ENCODE assay signal across 15 mouse cellular contexts in genomic region chr3:116967436-116967835, GRCm38 (mm10). TPM values are rescaled to one million over a fixed set of nuclear protein-coding genes. Genes with fewer than 3 reads are reported as not detected.
DNase-seq lines count a peak whose midpoint lies in the region; ATAC-seq and TF ChIP-seq lines count a peak whose summit lies in the region.
"Had no signal": no experiment of that assay in that cellular context is flagged by ENCODE, and none has a peak within 500 bp of the region (broad histone marks: within the 10 kb centered on the region; RNA-seq: fewer than 3 reads in every experiment).

No protein-coding gene starts in this region.

- no peak for TF ChIP-seq EP300 in heart, postnatal 0 days (IDR thresholded peaks at IDR 0.05; ENCODE audit: low read depth)

- no peaks in the 10 kb centered on the region for H3K9me3 ChIP-seq in heart, embryonic 12.5 days (replicated peaks)
- no peaks in the 10 kb centered on the region for H3K9me3 ChIP-seq in lung, embryonic 14.5 days (ENCODE audit: low read depth, low read length)
- H3K9me3 ChIP-seq in heart, postnatal 0 days (replicated peaks; ENCODE audit: control insufficient read depth, low read length): no peaks in the 10 kb centered on the region
- H3K9me3 ChIP-seq in midbrain, embryonic 16.5 days (replicated peaks; ENCODE audit: control insufficient read depth, low read length, poor library complexity, severe bottlenecking): no peaks in the 10 kb centered on the region
- H3K9me3 ChIP-seq in intestine, embryonic 15.5 days: no peaks in the 10 kb centered on the region

- H3K4me3 ChIP-seq in heart, embryonic 12.5 days: peak overlapping the region; percentile 29
- H3K4me3 ChIP-seq in lung, embryonic 14.5 days (ENCODE audit: low read depth, low read length): no peak overlapping the region; the same call in 1 of the 2 replicates
- peak overlapping the region; percentile 53 for H3K4me3 ChIP-seq in heart, postnatal 0 days (ENCODE audit: low read depth, low read length)
- H3K4me3 ChIP-seq in midbrain, embryonic 16.5 days (ENCODE audit: low read depth, low read length): peak overlapping the region; percentile 15; the same call in 1 of the 2 replicates
- no peak overlapping the region for H3K4me3 ChIP-seq in intestine, embryonic 15.5 days (replicated peaks)

- H3K9ac ChIP-seq in heart, embryonic 12.5 days: no peak overlapping the region
- H3K9ac ChIP-seq in lung, embryonic 14.5 days: no peak overlapping the region
- H3K9ac ChIP-seq in heart, postnatal 0 days (replicated peaks; ENCODE audit: low read depth, low read length): peak overlapping the region; percentile 75
- H3K9ac ChIP-seq in midbrain, embryonic 16.5 days (ENCODE audit: low read depth, low read length): no peak overlapping the region
- H3K9ac ChIP-seq in intestine, embryonic 15.5 days: no peak overlapping the region

- H3K4me2 ChIP-seq in heart, embryonic 12.5 days: peak overlapping the region; percentile 51
- peak overlapping the region; percentile 71 for H3K4me2 ChIP-seq in lung, embryonic 14.5 days
- peak overlapping the region; percentile 63 for H3K4me2 ChIP-seq in heart, postnatal 0 days (ENCODE audit: low read depth, low read length)
- peak overlapping the region; percentile 34 for H3K4me2 ChIP-seq in midbrain, embryonic 16.5 days (ENCODE audit: low read length)
- no peak overlapping the region for H3K4me2 ChIP-seq in intestine, embryonic 15.5 days (replicated peaks)

- DNase-seq in heart, postnatal 14 days: no peak
- DNase-seq in lung, embryonic 14.5 days: no peak
- DNase-seq in lung, postnatal 4 days: no peak
- no peak for DNase-seq in heart, postnatal 0 days (ENCODE audit: low spot score)
- DNase-seq in thymus, postnatal 0 days (ENCODE audit: low spot score): no peak
- DNase-seq: cerebellum, adult 2 months; right cerebral cortex, postnatal 4 days had no signal

- 0 out of 2 replicates have a peak overlapping the region, but pooled peaks have one; percentile 46 for H3K27ac ChIP-seq in heart, embryonic 12.5 days (ENCODE audit: poor library complexity, severe bottlenecking)
- no peak overlapping the region for H3K27ac ChIP-seq in lung, embryonic 14.5 days (ENCODE audit: low read depth)
- H3K27ac ChIP-seq in heart, postnatal 0 days (ENCODE audit: low read depth): peak overlapping the region; percentile 89
- H3K27ac ChIP-seq in midbrain, embryonic 16.5 days (ENCODE audit: low read length): no peak overlapping the region
- no peak overlapping the region for H3K27ac ChIP-seq in intestine, embryonic 15.5 days

- no peaks in the 10 kb centered on the region; the same call in 1 of the 2 replicates for H3K4me1 ChIP-seq in heart, embryonic 12.5 days (replicated peaks)
- 0 out of 2 replicates have a peak, but pooled peaks cover 5% of the 10 kb centered on the region for H3K4me1 ChIP-seq in lung, embryonic 14.5 days (ENCODE audit: insufficient read depth)
- peaks cover 13% of the 10 kb centered on the region for H3K4me1 ChIP-seq in heart, postnatal 0 days (ENCODE audit: control insufficient read depth, insufficient read depth)
- peaks cover 15% of the 10 kb centered on the region for H3K4me1 ChIP-seq in midbrain, embryonic 16.5 days (ENCODE audit: control insufficient read depth, insufficient read depth, low read length)
- 0 out of 2 replicates have a peak, but pooled peaks cover 5% of the 10 kb centered on the region for H3K4me1 ChIP-seq in intestine, embryonic 15.5 days (replicated peaks)

- no peaks in the 10 kb centered on the region for H3K36me3 ChIP-seq in heart, embryonic 12.5 days
- no peaks in the 10 kb centered on the region for H3K36me3 ChIP-seq in lung, embryonic 14.5 days (ENCODE audit: insufficient read depth)
- no peaks in the 10 kb centered on the region for H3K36me3 ChIP-seq in heart, postnatal 0 days (replicated peaks; ENCODE audit: control insufficient read depth, insufficient read depth, low read length)
- no peaks in the 10 kb centered on the region for H3K36me3 ChIP-seq in midbrain, embryonic 16.5 days (ENCODE audit: control insufficient read depth, insufficient read depth, low read length)
- H3K36me3 ChIP-seq in intestine, embryonic 15.5 days: no peaks in the 10 kb centered on the region

- intact Hi-C loops in heart, postnatal 14 days (cut with DNase I): loop anchor here (5.0 kb wide), 5 partner anchors 45 to 150 kb away; no protein-coding TSS in a partner anchor

- no peaks in the 10 kb centered on the region for H3K27me3 ChIP-seq in heart, embryonic 12.5 days (replicated peaks)
- H3K27me3 ChIP-seq in lung, embryonic 14.5 days (ENCODE audit: insufficient read depth, low read length): no peaks in the 10 kb centered on the region
- H3K27me3 ChIP-seq in heart, postnatal 0 days (ENCODE audit: control insufficient read depth, insufficient read depth, low read length): no peaks in the 10 kb centered on the region
- H3K27me3 ChIP-seq in midbrain, embryonic 16.5 days (ENCODE audit: control insufficient read depth, insufficient read depth, low read depth, low read length): no peaks in the 10 kb centered on the region
- no peaks in the 10 kb centered on the region for H3K27me3 ChIP-seq in intestine, embryonic 15.5 days (replicated peaks)
- H3K27me3 ChIP-seq: CH12.LX had no signal

- TF ChIP-seq CTCF in lung, embryonic 14.5 days (IDR thresholded peaks at IDR 0.05; ENCODE audit: low read depth): no peak
- no peak for TF ChIP-seq CTCF in heart, postnatal 0 days (IDR thresholded peaks at IDR 0.05; ENCODE audit: low read depth)

- 71% methylated on average over 6 of the region's 6 CpGs for WGBS in heart, embryonic 12.5 days
- WGBS in lung, embryonic 14.5 days: 79% methylated on average over 6 of the region's 6 CpGs
- 59% methylated on average over 6 of the region's 6 CpGs for WGBS in heart, postnatal 0 days
- WGBS in midbrain, embryonic 16.5 days: 84% methylated on average over 6 of the region's 6 CpGs
- WGBS in intestine, embryonic 15.5 days: 86% methylated on average over 6 of the region's 6 CpGs

- ATAC-seq in heart, embryonic 12.5 days (ENCODE audit: insufficient number of reproducible peaks, low FRiP score): no peak
- no peak for ATAC-seq in lung, embryonic 14.5 days (ENCODE audit: insufficient read depth)
- no peak for ATAC-seq in heart, postnatal 0 days (ENCODE audit: insufficient read depth, low read depth)
- ATAC-seq in midbrain, embryonic 16.5 days: no peak
- no peak for ATAC-seq in intestine, embryonic 15.5 days

RNA-seq across cellular contexts. Expression of gene 4930455H04Rik, which starts 0.6 kb away (rescaled TPM):
- not detected in 2 replicates for polyA plus RNA-seq in heart, embryonic 12.5 days (2016; fragmentation: Nextera tagmentation; extraction: Ambion mirVana)
- total RNA-seq in heart, postnatal 14 days (2021): not detected
- not detected in 2 replicates for polyA plus RNA-seq in lung, embryonic 14.5 days (2014; fragmentation: Nextera tagmentation; extraction: Ambion mirVana)
- total RNA-seq in heart, postnatal 0 days (2014; rRNA removed; ENCODE audit: low replicate concordance): not detected in 2 replicates
- polyA plus RNA-seq in heart, postnatal 0 days (2015; fragmentation: Nextera tagmentation; extraction: Ambion mirVana): 0.11 TPM in 1 of 2 replicates, not detected in the other
- not detected in 2 replicates for polyA plus RNA-seq in midbrain, embryonic 16.5 days (2015; fragmentation: Nextera tagmentation; extraction: Ambion mirVana)
- polyA plus RNA-seq in intestine, embryonic 15.5 days (2015; fragmentation: Nextera tagmentation; extraction: Ambion mirVana): not detected in 2 replicates
- not detected in 2 replicates for polyA plus RNA-seq in thymus, postnatal 0 days (2015; fragmentation: Nextera tagmentation; extraction: Ambion mirVana)
- total RNA-seq: CH12.LX; gastrocnemius, postnatal 25 days; megakaryocyte-erythroid progenitor cell, adult 5-6 weeks had no signal
- polyA plus RNA-seq: cerebellum, adult 2 months; erythroblast, embryonic 14.5 days; kidney, embryonic 16.5 days had no signal

RNA-seq across cellular contexts. Expression of gene Palmd, which starts 1.4 kb away (rescaled TPM):
- 13.9 and 14.8 TPM in 2 replicates for polyA plus RNA-seq in heart, embryonic 12.5 days (2016; fragmentation: Nextera tagmentation; extraction: Ambion mirVana)
- 10 to 100 TPM; 64.2 to 75.2 TPM for total RNA-seq in heart, postnatal 14 days (2021)
- polyA plus RNA-seq in lung, embryonic 14.5 days (2014; fragmentation: Nextera tagmentation; extraction: Ambion mirVana): 4.9 and 7.2 TPM in 2 replicates
- 7.9 and 10.9 TPM in 2 replicates for total RNA-seq in heart, postnatal 0 days (2014; rRNA removed; ENCODE audit: low replicate concordance)
- 23.2 and 29.7 TPM in 2 replicates for polyA plus RNA-seq in heart, postnatal 0 days (2015; fragmentation: Nextera tagmentation; extraction: Ambion mirVana)
- polyA plus RNA-seq in midbrain, embryonic 16.5 days (2015; fragmentation: Nextera tagmentation; extraction: Ambion mirVana): 8.8 and 9.2 TPM in 2 replicates
- polyA plus RNA-seq in intestine, embryonic 15.5 days (2015; fragmentation: Nextera tagmentation; extraction: Ambion mirVana): 2.9 and 3.2 TPM in 2 replicates
- 2.4 and 2.5 TPM in 2 replicates for polyA plus RNA-seq in thymus, postnatal 0 days (2015; fragmentation: Nextera tagmentation; extraction: Ambion mirVana)
- total RNA-seq: CH12.LX; megakaryocyte-erythroid progenitor cell, adult 5-6 weeks had no signal
- polyA plus RNA-seq: erythroblast, embryonic 14.5 days had no signal

Comparison
In these comparisons a context has a peak if more than half of its experiments do, and no peak if none do; other contexts are left out.
1. H3K27ac ChIP-seq: peak in heart, embryonic 12.5 days (single experiment) and heart, postnatal 0 days (single experiment); none in lung, embryonic 14.5 days (single experiment), midbrain, embryonic 16.5 days (single experiment) and intestine, embryonic 15.5 days (single experiment).
2. H3K4me3 ChIP-seq: peak in heart, embryonic 12.5 days (single experiment), heart, postnatal 0 days (single experiment) and midbrain, embryonic 16.5 days (single experiment); none in lung, embryonic 14.5 days (single experiment) and intestine, embryonic 15.5 days (single experiment).